Mouse (Mus musculus) forebrain, embryonic 14.5 days (tissue): Measurements from ENCODE around the gene Ppp2r3d. TPM values are rescaled to one million over a fixed set of nuclear protein-coding genes. Genes with fewer than 3 reads are reported as not detected.
"Not testable (repeated sequence)": the region's sequence is repeated elsewhere in the genome, so short reads cannot be mapped to it uniquely, and the experiment has no call there.

Experiments used
- ATAC-seq: fragments of 200-750 bp; cut with Nextera tagmentation; 2 replicates; pipeline ENCODE4 v1.8.0; 2017; ENCODE audit warnings: mild to moderate bottlenecking, moderate library complexity
- DNase-seq: peaks from one replicate; pipeline ENCODE4 v3.0.0-alpha.2; 2015; ENCODE audit warnings: low spot score
- H3K27ac ChIP-seq: fragments of 300-500 bp; sonication (generic); 2 replicates; pipeline ENCODE4 v1.5.1; 2014; ENCODE audit warnings: low read depth, mild to moderate bottlenecking, control low read depth, low read length, moderate library complexity
- H3K27me3 ChIP-seq: fragments of 300-500 bp; sonication (generic); replicated peaks from 2 replicates; pipeline ENCODE4 v1.6.1; 2014; ENCODE audit warnings: low read length, control low read depth, mixed read lengths; ENCODE audit not compliant: control insufficient read depth, insufficient read depth
- H3K36me3 ChIP-seq: fragments of 300-500 bp; sonication (generic); 2 replicates; pipeline ENCODE4 v1.6.1; 2014; ENCODE audit warnings: low read length, control low read depth; ENCODE audit not compliant: control insufficient read depth, insufficient read depth
- H3K4me1 ChIP-seq: fragments of 300-500 bp; sonication (generic); 2 replicates; pipeline ENCODE4 v1.6.1; 2014; ENCODE audit warnings: antibody characterized with exemption, low read length, control low read depth; ENCODE audit not compliant: control insufficient read depth, insufficient read depth
- H3K4me2 ChIP-seq: fragments of 300-500 bp; sonication (generic); 2 replicates; pipeline ENCODE4 v1.6.1; 2014; ENCODE audit warnings: mild to moderate bottlenecking, control low read depth, low read length
- H3K4me3 ChIP-seq: fragments of 300-500 bp; sonication (generic); 2 replicates; pipeline ENCODE4 v1.5.1; 2014; ENCODE audit warnings: low read depth, low read length, control low read depth
- H3K9ac ChIP-seq: fragments of 300-500 bp; sonication (generic); 2 replicates; pipeline ENCODE4 v1.6.1; 2014; ENCODE audit warnings: mild to moderate bottlenecking, low read length, control low read depth, moderate library complexity
- H3K9me3 ChIP-seq: fragments of 300-500 bp; sonication (generic); replicated peaks from 2 replicates; pipeline ENCODE4 v1.6.1; 2016; ENCODE audit warnings: low read length, control low read depth, mixed read lengths; ENCODE audit not compliant: control insufficient read depth
- WGBS: fragments of 180-500 bp; shearing (Covaris S2); extraction: QIAGEN DNeasy Blood & Tissue Kit; methylation state at CpG from one replicate; pipeline ENCODE4 v1.1.7; 2014; 5-methylcytosine and 5-hydroxymethylcytosine counted together
- polyA plus RNA-seq: library from polyadenylated mRNA; unstranded; fragments of >200 nt; fragmentation: Nextera tagmentation; extraction: Ambion mirVana; gene quantifications from 2 replicates; pipeline ENCODE4 v1.2.1, GENCODE M21; 2014

Gene Ppp2r3d
- 109 and 139 TPM in 2 replicates for polyA plus RNA-seq

GRCm38 (mm10) chr9:124476096-124476902 lies at the start of gene Ppp2r3d:
Gene Ppp2r3d, minus strand, starts transcription at chr9:124476898.
- DNase-seq (peak; percentile 4), ATAC-seq (peak; percentile 42; the same call in 1 of the 2 replicates)
- no peaks in the 10 kb centered on the region for H3K27me3 ChIP-seq
- H3K36me3 ChIP-seq: peaks cover 16% of the 10 kb centered on the region
- H3K9me3 ChIP-seq: no peaks in the 10 kb centered on the region
- no peak within 1 kb of the TSS for H3K4me3 ChIP-seq
- no peaks in the 10 kb centered on the region for H3K4me1 ChIP-seq
- no peak within 1 kb of the TSS for H3K27ac ChIP-seq
- WGBS: 96% methylated on average over 22 of the region's 22 CpGs
- H3K9ac ChIP-seq: no peak within 1 kb of the TSS
- H3K4me2 ChIP-seq: no peak within 1 kb of the TSS

GRCm38 (mm10) chr9:124493693-124494092 lies 17.0 kb upstream of the Ppp2r3d start, which contains the start of gene Gm21836:
Gene Gm21836, minus strand, starts transcription at chr9:124493793.
- not testable (repeated sequence) for H3K4me1 ChIP-seq, H3K36me3 ChIP-seq, ATAC-seq, H3K4me2 ChIP-seq, H3K4me3 ChIP-seq, H3K27me3 ChIP-seq, DNase-seq, H3K27ac ChIP-seq, H3K9me3 ChIP-seq, H3K9ac ChIP-seq
- 76% methylated on average over 2 of the region's 2 CpGs for WGBS

GRCm38 (mm10) chr9:124480361-124480980 lies 3.8 kb upstream of the Ppp2r3d start:
- WGBS: 66% methylated on average over 12 of the region's 15 CpGs
- DNase-seq: not testable (repeated sequence)

GRCm38 (mm10) chr9:124478081-124478480 lies 1.4 kb upstream of the Ppp2r3d start:
- H3K9me3 ChIP-seq: no peaks in the 10 kb centered on the region
- peaks cover 16% of the 10 kb centered on the region for H3K36me3 ChIP-seq
- no peak overlapping the region for H3K27ac ChIP-seq
- no peak overlapping the region for H3K4me3 ChIP-seq
- H3K9ac ChIP-seq: no peak overlapping the region
- no peak overlapping the region for H3K4me2 ChIP-seq
- no peak for ATAC-seq
- DNase-seq: peak; percentile 4
- no peaks in the 10 kb centered on the region for H3K27me3 ChIP-seq
- 82% methylated on average over 3 of the region's 3 CpGs for WGBS
- H3K4me1 ChIP-seq: no peaks in the 10 kb centered on the region

More at GRCm38 (mm10) chr9:124480361-124480980, 3.8 kb upstream of the Ppp2r3d start:
- not testable (repeated sequence) for H3K4me1 ChIP-seq, H3K4me3 ChIP-seq, H3K9ac ChIP-seq, H3K27me3 ChIP-seq, ATAC-seq, H3K27ac ChIP-seq, H3K4me2 ChIP-seq, H3K9me3 ChIP-seq
- H3K36me3 ChIP-seq: peaks cover 12% of the 10 kb centered on the region

GRCm38 (mm10) chr9:124475689-124476088 lies 1.0 kb downstream of the Ppp2r3d start:
- H3K4me1 ChIP-seq: no peaks in the 10 kb centered on the region
- H3K9ac ChIP-seq: no peak overlapping the region
- peaks cover 16% of the 10 kb centered on the region for H3K36me3 ChIP-seq
- H3K9me3 ChIP-seq: no peaks in the 10 kb centered on the region
- no peak overlapping the region for H3K4me3 ChIP-seq
- no peak overlapping the region for H3K27ac ChIP-seq
- ATAC-seq: peak; percentile 12; the same call in 1 of the 2 replicates
- WGBS: 88% methylated on average over 15 of the region's 15 CpGs
- no peak overlapping the region for H3K4me2 ChIP-seq
- no peak for DNase-seq
- H3K27me3 ChIP-seq: no peaks in the 10 kb centered on the region

- Histone ChIP-seq H3K27me3 (no peaks in the 10 kb centered on the region), H3K4me1 (no peaks in the 10 kb centered on the region), H3K27ac (no peak overlapping the region), H3K36me3 (no peaks in the 10 kb centered on the region), H3K9me3 (no peaks in the 10 kb centered on the region), H3K4me2 (no peak overlapping the region), H3K9ac (no peak overlapping the region), H3K4me3 (no peak overlapping the region)
- DNase-seq (peak; percentile 8), ATAC-seq (no peak)
- 4% methylated on average over 1 of the region's 1 CpGs for WGBS
Measured at GRCm38 (mm10) chr9:124456572-124456971, 20.1 kb downstream of the Ppp2r3d start.

GRCm38 (mm10) chr9:124442533-124442855 lies 34.2 kb downstream of the Ppp2r3d start:
- H3K9ac ChIP-seq: no peak overlapping the region
- no peaks in the 10 kb centered on the region for H3K27me3 ChIP-seq
- H3K4me1 ChIP-seq: no peaks in the 10 kb centered on the region
- H3K27ac ChIP-seq: no peak overlapping the region
- H3K9me3 ChIP-seq: peaks cover 20% of the 10 kb centered on the region
- ATAC-seq (no peak), DNase-seq (peak; percentile 24)
- 97% methylated on average over 15 of the region's 15 CpGs for WGBS
- no peak overlapping the region for H3K4me3 ChIP-seq
- H3K36me3 ChIP-seq: peaks cover 34% of the 10 kb centered on the region
- no peak overlapping the region for H3K4me2 ChIP-seq

GRCm38 (mm10) chr9:124441681-124442532 lies 34.8 kb downstream of the Ppp2r3d start:
- ATAC-seq (0 out of 2 replicates have a peak, but pooled peaks have one; percentile 37), DNase-seq (no peak)
- no peaks in the 10 kb centered on the region for H3K4me1 ChIP-seq
- H3K9ac ChIP-seq: no peak overlapping the region
- 99% methylated on average over 45 of the region's 45 CpGs for WGBS
- H3K27ac ChIP-seq: no peak overlapping the region
- H3K4me3 ChIP-seq: no peak overlapping the region
- no peaks in the 10 kb centered on the region for H3K27me3 ChIP-seq
- peaks cover 34% of the 10 kb centered on the region for H3K36me3 ChIP-seq
- H3K9me3 ChIP-seq: peaks cover 20% of the 10 kb centered on the region
- H3K4me2 ChIP-seq: no peak overlapping the region
